Mouse (Mus musculus): ENCODE data around the gene Qprt. TPM values are rescaled to one million over a fixed set of nuclear protein-coding genes. Genes with fewer than 3 reads are reported as not detected.

Gene Qprt
- polyA plus RNA-seq, 1 experiment from 2014 or later: 5.4 TPM

GRCm38 (mm10) chr7:127117948-127118347 lies 4.1 kb downstream of the Qprt start:
- Histone ChIP-seq H3K4me3 (ENCODE audit: low read depth, low read length) (no peak overlapping the region), H3K36me3 (ENCODE audit: control insufficient read depth, insufficient read depth, low read length) (no peaks in the 10 kb centered on the region), H3K27ac (ENCODE audit: low read depth, low read length) (no peak overlapping the region), H3K4me1 (replicated peaks; ENCODE audit: control insufficient read depth, insufficient read depth, low read length) (no peaks in the 10 kb centered on the region; the same call in 1 of the 2 replicates), H3K9ac (ENCODE audit: low read length) (no peak overlapping the region), H3K4me2 (ENCODE audit: low read depth, low read length, severe bottlenecking) (no peak overlapping the region), H3K9me3 (ENCODE audit: control insufficient read depth, low read length) (no peaks in the 10 kb centered on the region), H3K27me3 (ENCODE audit: control insufficient read depth, insufficient read depth, low read length) (peaks cover 2% of the 10 kb centered on the region; the same call in 1 of the 2 replicates)
- peak; percentile 52 for DNase-seq (ENCODE audit: low spot score)
- no peak for ATAC-seq (replicated peaks; ENCODE audit: low FRiP score)
- 54% methylated on average over 5 of the region's 5 CpGs for WGBS

- Histone ChIP-seq H3K36me3 (ENCODE audit: control insufficient read depth, insufficient read depth, low read length) (no peaks in the 10 kb centered on the region), H3K27me3 (ENCODE audit: control insufficient read depth, insufficient read depth, low read length) (no peaks in the 10 kb centered on the region; the same call in 1 of the 2 replicates), H3K9ac (ENCODE audit: low read length) (no peak overlapping the region), H3K9me3 (ENCODE audit: control insufficient read depth, low read length) (no peaks in the 10 kb centered on the region), H3K27ac (ENCODE audit: low read depth, low read length) (no peak overlapping the region), H3K4me1 (replicated peaks; ENCODE audit: control insufficient read depth, insufficient read depth, low read length) (no peaks in the 10 kb centered on the region; the same call in 1 of the 2 replicates), H3K4me3 (ENCODE audit: low read depth, low read length) (no peak overlapping the region), H3K4me2 (ENCODE audit: low read depth, low read length, severe bottlenecking) (no peak overlapping the region)
- 64% methylated on average over 11 of the region's 11 CpGs for WGBS
- ATAC-seq (replicated peaks; ENCODE audit: low FRiP score) (no peak), DNase-seq (ENCODE audit: low spot score) (no peak)
Measured at GRCm38 (mm10) chr7:127116331-127116935, 5.6 kb downstream of the Qprt start.

- H3K27ac ChIP-seq (ENCODE audit: low read depth, low read length): no peak overlapping the region
- H3K4me2 ChIP-seq (ENCODE audit: low read depth, low read length, severe bottlenecking): no peak overlapping the region
- WGBS: 86% methylated on average over 11 of the region's 11 CpGs
- H3K36me3 ChIP-seq (ENCODE audit: control insufficient read depth, insufficient read depth, low read length): no peaks in the 10 kb centered on the region
- H3K27me3 ChIP-seq (ENCODE audit: control insufficient read depth, insufficient read depth, low read length): no peaks in the 10 kb centered on the region
- H3K4me3 ChIP-seq (ENCODE audit: low read depth, low read length): no peak overlapping the region
- H3K9ac ChIP-seq (ENCODE audit: low read length): no peak overlapping the region
- no peaks in the 10 kb centered on the region for H3K9me3 ChIP-seq (ENCODE audit: control insufficient read depth, low read length)
- DNase-seq (ENCODE audit: low spot score): no peak
- no peaks in the 10 kb centered on the region; the same call in 1 of the 2 replicates for H3K4me1 ChIP-seq (replicated peaks; ENCODE audit: control insufficient read depth, insufficient read depth, low read length)
- ATAC-seq (replicated peaks; ENCODE audit: low FRiP score): no peak
Measured at GRCm38 (mm10) chr7:127114920-127115319, 7.1 kb downstream of the Qprt start.

- DNase-seq (ENCODE audit: low spot score): no peak
- Histone ChIP-seq H3K4me3 (ENCODE audit: low read depth, low read length) (no peak overlapping the region), H3K9me3 (ENCODE audit: control insufficient read depth, low read length) (no peaks in the 10 kb centered on the region), H3K4me1 (replicated peaks; ENCODE audit: control insufficient read depth, insufficient read depth, low read length) (no peaks in the 10 kb centered on the region; the same call in 1 of the 2 replicates), H3K27me3 (ENCODE audit: control insufficient read depth, insufficient read depth, low read length) (no peaks in the 10 kb centered on the region), H3K36me3 (ENCODE audit: control insufficient read depth, insufficient read depth, low read length) (no peaks in the 10 kb centered on the region), H3K4me2 (ENCODE audit: low read depth, low read length, severe bottlenecking) (no peak overlapping the region), H3K9ac (ENCODE audit: low read length) (no peak overlapping the region), H3K27ac (ENCODE audit: low read depth, low read length) (no peak overlapping the region)
- WGBS: 57% methylated on average over 12 of the region's 12 CpGs
- ATAC-seq (replicated peaks; ENCODE audit: low FRiP score): no peak
Measured at GRCm38 (mm10) chr7:127113614-127114259, 8.3 kb downstream of the Qprt start.

GRCm38 (mm10) chr7:127112921-127113597 lies 9.0 kb downstream of the Qprt start:
- Histone ChIP-seq H3K36me3 (ENCODE audit: control insufficient read depth, insufficient read depth, low read length) (no peaks in the 10 kb centered on the region), H3K9me3 (ENCODE audit: control insufficient read depth, low read length) (no peaks in the 10 kb centered on the region), H3K4me3 (ENCODE audit: low read depth, low read length) (no peak overlapping the region), H3K27ac (ENCODE audit: low read depth, low read length) (no peak overlapping the region), H3K4me2 (ENCODE audit: low read depth, low read length, severe bottlenecking) (no peak overlapping the region), H3K9ac (ENCODE audit: low read length) (no peak overlapping the region), H3K4me1 (replicated peaks; ENCODE audit: control insufficient read depth, insufficient read depth, low read length) (no peaks in the 10 kb centered on the region), H3K27me3 (ENCODE audit: control insufficient read depth, insufficient read depth, low read length) (no peaks in the 10 kb centered on the region)
- WGBS: 51% methylated on average over 9 of the region's 9 CpGs
- ATAC-seq (replicated peaks; ENCODE audit: low FRiP score) (no peak), DNase-seq (ENCODE audit: low spot score) (no peak)

- H3K4me2 ChIP-seq (ENCODE audit: low read depth, low read length, severe bottlenecking): no peak overlapping the region
- no peaks in the 10 kb centered on the region for H3K4me1 ChIP-seq (replicated peaks; ENCODE audit: control insufficient read depth, insufficient read depth, low read length)
- H3K27ac ChIP-seq (ENCODE audit: low read depth, low read length): no peak overlapping the region
- DNase-seq (ENCODE audit: low spot score) (no peak), ATAC-seq (replicated peaks; ENCODE audit: low FRiP score) (no peak)
- no peak overlapping the region for H3K9ac ChIP-seq (ENCODE audit: low read length)
- 82% methylated on average over 12 of the region's 12 CpGs for WGBS
- no peaks in the 10 kb centered on the region for H3K36me3 ChIP-seq (ENCODE audit: control insufficient read depth, insufficient read depth, low read length)
- H3K27me3 ChIP-seq (ENCODE audit: control insufficient read depth, insufficient read depth, low read length): no peaks in the 10 kb centered on the region
- no peaks in the 10 kb centered on the region for H3K9me3 ChIP-seq (ENCODE audit: control insufficient read depth, low read length)
- no peak overlapping the region for H3K4me3 ChIP-seq (ENCODE audit: low read depth, low read length)
Measured at GRCm38 (mm10) chr7:127112251-127112841, 9.7 kb downstream of the Qprt start.

- Histone ChIP-seq H3K27ac (ENCODE audit: low read depth, low read length) (no peak overlapping the region), H3K4me1 (replicated peaks; ENCODE audit: control insufficient read depth, insufficient read depth, low read length) (no peaks in the 10 kb centered on the region), H3K4me3 (ENCODE audit: low read depth, low read length) (no peak overlapping the region), H3K36me3 (ENCODE audit: control insufficient read depth, insufficient read depth, low read length) (no peaks in the 10 kb centered on the region), H3K27me3 (ENCODE audit: control insufficient read depth, insufficient read depth, low read length) (no peaks in the 10 kb centered on the region), H3K9ac (ENCODE audit: low read length) (no peak overlapping the region), H3K4me2 (ENCODE audit: low read depth, low read length, severe bottlenecking) (no peak overlapping the region), H3K9me3 (ENCODE audit: control insufficient read depth, low read length) (no peaks in the 10 kb centered on the region)
- ATAC-seq (replicated peaks; ENCODE audit: low FRiP score) (peak; percentile 49; the same call in 1 of the 2 replicates), DNase-seq (ENCODE audit: low spot score) (peak; percentile 83)
- 54% methylated on average over 6 of the region's 6 CpGs for WGBS
Measured at GRCm38 (mm10) chr7:127111461-127111860, 10.6 kb downstream of the Qprt start.

- no peak overlapping the region for H3K4me2 ChIP-seq (ENCODE audit: low read depth, low read length, severe bottlenecking)
- H3K4me1 ChIP-seq (replicated peaks; ENCODE audit: control insufficient read depth, insufficient read depth, low read length): no peaks in the 10 kb centered on the region
- 54% methylated on average over 18 of the region's 18 CpGs for WGBS
- H3K4me3 ChIP-seq (ENCODE audit: low read depth, low read length): no peak overlapping the region
- no peaks in the 10 kb centered on the region for H3K9me3 ChIP-seq (ENCODE audit: control insufficient read depth, low read length)
- no peaks in the 10 kb centered on the region for H3K36me3 ChIP-seq (ENCODE audit: control insufficient read depth, insufficient read depth, low read length)
- no peak overlapping the region for H3K9ac ChIP-seq (ENCODE audit: low read length)
- H3K27ac ChIP-seq (ENCODE audit: low read depth, low read length): no peak overlapping the region
- DNase-seq (ENCODE audit: low spot score): peak; percentile 84
- peak; percentile 64 for ATAC-seq (replicated peaks; ENCODE audit: low FRiP score)
- no peaks in the 10 kb centered on the region for H3K27me3 ChIP-seq (ENCODE audit: control insufficient read depth, insufficient read depth, low read length)
Measured at GRCm38 (mm10) chr7:127110239-127111007, 11.6 kb downstream of the Qprt start.

Data from forebrain, embryonic 11.5 days (tissue).